Mouse (Mus musculus) liver, embryonic 11.5 days (tissue): ENCODE results near the gene Gm10447. TPM values are rescaled to one million over a fixed set of nuclear protein-coding genes. Genes with fewer than 3 reads are reported as not detected.

ENCODE experiments used
- ATAC-seq: fragments of 200-750 bp; cut with Nextera tagmentation; replicated peaks from 2 replicates; pipeline ENCODE4 v1.8.0; 2017; ENCODE audit warnings: moderate number of reproducible peaks, mild to moderate bottlenecking, moderate TSS enrichment, moderate library complexity; ENCODE audit not compliant: low FRiP score
- DNase-seq: peaks from one replicate; pipeline ENCODE4 v3.0.0-alpha.2; 2017; ENCODE audit warnings: low spot score
- H3K27ac ChIP-seq: fragments of 300-500 bp; sonication (generic); 2 replicates; pipeline ENCODE4 v1.5.1; 2014; ENCODE audit warnings: mild to moderate bottlenecking, low read depth, low read length, control low read depth
- H3K27me3 ChIP-seq: fragments of 300-500 bp; sonication (generic); replicated peaks from 2 replicates; pipeline ENCODE4 v1.6.1; 2014; ENCODE audit warnings: low read length, mixed read lengths; ENCODE audit not compliant: control insufficient read depth, insufficient read depth
- H3K36me3 ChIP-seq: fragments of 300-500 bp; sonication (generic); 2 replicates; pipeline ENCODE4 v1.6.1; 2014; ENCODE audit warnings: mild to moderate bottlenecking, low read length, moderate library complexity, mixed read lengths; ENCODE audit not compliant: control insufficient read depth, insufficient read depth
- H3K4me1 ChIP-seq: fragments of 300-500 bp; sonication (generic); replicated peaks from 2 replicates; pipeline ENCODE4 v1.6.1; 2014; ENCODE audit warnings: low read length, mixed read lengths; ENCODE audit not compliant: control insufficient read depth, insufficient read depth
- H3K4me2 ChIP-seq: fragments of 300-500 bp; sonication (generic); 2 replicates; pipeline ENCODE4 v1.6.1; 2014; ENCODE audit warnings: mild to moderate bottlenecking, control low read depth, moderate library complexity
- H3K4me3 ChIP-seq: fragments of 300-500 bp; sonication (generic); 2 replicates; pipeline ENCODE4 v1.5.1; 2014; ENCODE audit warnings: low read depth, low read length, control low read depth
- H3K9ac ChIP-seq: fragments of 300-500 bp; sonication (generic); 2 replicates; pipeline ENCODE4 v1.6.1; 2014; ENCODE audit warnings: low read depth, low read length, control low read depth
- H3K9me3 ChIP-seq: fragments of 300-500 bp; sonication (generic); 2 replicates; pipeline ENCODE4 v1.6.1; 2016; ENCODE audit warnings: low read length, inconsistent platforms, mixed read lengths; ENCODE audit not compliant: control insufficient read depth
- WGBS: fragments of 180-500 bp; shearing (Covaris S2); extraction: QIAGEN DNeasy Blood & Tissue Kit; methylation state at CpG from one replicate; pipeline ENCODE4 v1.1.7; 2014; 5-methylcytosine and 5-hydroxymethylcytosine counted together
- polyA plus RNA-seq: library from polyadenylated mRNA; unstranded; fragments of >200 nt; fragmentation: Nextera tagmentation; extraction: Ambion mirVana; gene quantifications from 2 replicates; pipeline ENCODE4 v1.2.1, GENCODE M21; 2014

Gene Gm10447
- polyA plus RNA-seq, 1 experiment from 2014 or later: 0.10 TPM

GRCm38 (mm10) chr11:53436338-53436737 is 20.6 kb downstream of the Gm10447 start:
- DNase-seq (no peak), ATAC-seq (no peak)
- WGBS: 81% methylated on average over 6 of the region's 6 CpGs
- no peak overlapping the region for H3K27ac ChIP-seq
- no peak overlapping the region for H3K4me3 ChIP-seq
- peaks cover 24% of the 10 kb centered on the region for H3K4me1 ChIP-seq
- no peaks in the 10 kb centered on the region for H3K9me3 ChIP-seq
- H3K9ac ChIP-seq: no peak overlapping the region
- no peaks in the 10 kb centered on the region for H3K36me3 ChIP-seq
- H3K27me3 ChIP-seq: no peaks in the 10 kb centered on the region
- H3K4me2 ChIP-seq: no peak overlapping the region

- 63% methylated on average over 8 of the region's 8 CpGs for WGBS
- no peak for DNase-seq
Measured at GRCm38 (mm10) chr11:53435504-53435903, 21.4 kb downstream of the Gm10447 start.

GRCm38 (mm10) chr11:53433057-53433456 is 23.9 kb downstream of the Gm10447 start:
- H3K27me3 ChIP-seq: no peaks in the 10 kb centered on the region
- H3K36me3 ChIP-seq: peaks cover 8% of the 10 kb centered on the region; the same call in 1 of the 2 replicates
- H3K9me3 ChIP-seq: no peaks in the 10 kb centered on the region
- peaks cover 30% of the 10 kb centered on the region for H3K4me1 ChIP-seq
- no peak overlapping the region for H3K27ac ChIP-seq
- peak overlapping the region; percentile 25; the same call in 1 of the 2 replicates for H3K4me2 ChIP-seq
- no peak overlapping the region for H3K4me3 ChIP-seq
- ATAC-seq (no peak), DNase-seq (no peak)
- 32% methylated on average over 6 of the region's 6 CpGs for WGBS
- H3K9ac ChIP-seq: no peak overlapping the region

More at GRCm38 (mm10) chr11:53435504-53435903, 21.4 kb downstream of the Gm10447 start:
- H3K9me3 ChIP-seq: no peaks in the 10 kb centered on the region
- ATAC-seq: no peak
- H3K27ac ChIP-seq: no peak overlapping the region
- no peak overlapping the region for H3K4me3 ChIP-seq
- no peaks in the 10 kb centered on the region for H3K36me3 ChIP-seq
- no peaks in the 10 kb centered on the region for H3K27me3 ChIP-seq
- H3K9ac ChIP-seq: no peak overlapping the region
- peaks cover 25% of the 10 kb centered on the region for H3K4me1 ChIP-seq
- H3K4me2 ChIP-seq: no peak overlapping the region

GRCm38 (mm10) chr11:53431347-53432056 is 25.4 kb downstream of the Gm10447 start:
- Histone ChIP-seq H3K4me3 (peak overlapping the region; percentile 81), H3K27me3 (no peaks in the 10 kb centered on the region), H3K9ac (peak overlapping the region; percentile 61), H3K27ac (peak overlapping the region; percentile 76), H3K9me3 (no peaks in the 10 kb centered on the region), H3K4me2 (peak overlapping the region; percentile 81), H3K36me3 (peaks cover 8% of the 10 kb centered on the region; the same call in 1 of the 2 replicates), H3K4me1 (peaks cover 30% of the 10 kb centered on the region)
- WGBS: 10% methylated on average over 9 of the region's 9 CpGs
- no peak for DNase-seq
- ATAC-seq: peak; percentile 11

- Histone ChIP-seq H3K4me2 (peak within 1 kb of the TSS; percentile 81), H3K27ac (peak within 1 kb of the TSS; percentile 76), H3K4me1 (peaks cover 30% of the 10 kb centered on the region), H3K9me3 (no peaks in the 10 kb centered on the region), H3K27me3 (no peaks in the 10 kb centered on the region), H3K36me3 (peaks cover 8% of the 10 kb centered on the region; the same call in 1 of the 2 replicates), H3K9ac (peak within 1 kb of the TSS; percentile 77), H3K4me3 (peak within 1 kb of the TSS; percentile 81)
- peak; percentile 94 for DNase-seq
- under 1% methylated on average over 44 of the region's 44 CpGs for WGBS
- ATAC-seq: peak; percentile 93
Measured at GRCm38 (mm10) chr11:53430670-53431346, 26.1 kb downstream of the Gm10447 start, which contains the start of the genes Uqcrq and Gdf9. Gene Uqcrq (minus strand): TSS chr11:53430831. Gene Gdf9 (plus strand): TSS chr11:53431023.

GRCm38 (mm10) chr11:53430300-53430669 is 26.6 kb downstream of the Gm10447 start:
- Histone ChIP-seq H3K36me3 (peaks cover 8% of the 10 kb centered on the region; the same call in 1 of the 2 replicates), H3K9ac (peak overlapping the region; percentile 77), H3K27me3 (no peaks in the 10 kb centered on the region), H3K4me1 (peaks cover 30% of the 10 kb centered on the region), H3K4me3 (peak overlapping the region; percentile 81), H3K27ac (peak overlapping the region; percentile 65; the same call in 1 of the 2 replicates), H3K9me3 (no peaks in the 10 kb centered on the region), H3K4me2 (peak overlapping the region; percentile 70)
- DNase-seq (no peak), ATAC-seq (peak; percentile 35)
- under 1% methylated on average over 34 of the region's 34 CpGs for WGBS

- H3K4me3 ChIP-seq: peak overlapping the region; percentile 81
- ATAC-seq (no peak), DNase-seq (no peak)
- H3K4me1 ChIP-seq: peaks cover 30% of the 10 kb centered on the region
- no peaks in the 10 kb centered on the region for H3K27me3 ChIP-seq
- H3K27ac ChIP-seq: no peak overlapping the region; the same call in 1 of the 2 replicates
- no peaks in the 10 kb centered on the region for H3K9me3 ChIP-seq
- peaks cover 8% of the 10 kb centered on the region; the same call in 1 of the 2 replicates for H3K36me3 ChIP-seq
- H3K4me2 ChIP-seq: peak overlapping the region; percentile 70
- peak overlapping the region; percentile 51; the same call in 1 of the 2 replicates for H3K9ac ChIP-seq
Measured at GRCm38 (mm10) chr11:53429182-53429581, 27.7 kb downstream of the Gm10447 start.

GRCm38 (mm10) chr11:53428716-53429057 is 28.2 kb downstream of the Gm10447 start:
- Histone ChIP-seq H3K27me3 (no peaks in the 10 kb centered on the region), H3K36me3 (peaks cover 8% of the 10 kb centered on the region; the same call in 1 of the 2 replicates), H3K4me2 (no peak overlapping the region), H3K27ac (no peak overlapping the region), H3K4me3 (no peak overlapping the region), H3K4me1 (peaks cover 29% of the 10 kb centered on the region), H3K9me3 (no peaks in the 10 kb centered on the region), H3K9ac (no peak overlapping the region)
- no peak for DNase-seq
- no peak for ATAC-seq
- 89% methylated on average over 5 of the region's 5 CpGs for WGBS
